15 mouse cellular contexts compared by ENCODE assay signal in the genomic region with DNA sequence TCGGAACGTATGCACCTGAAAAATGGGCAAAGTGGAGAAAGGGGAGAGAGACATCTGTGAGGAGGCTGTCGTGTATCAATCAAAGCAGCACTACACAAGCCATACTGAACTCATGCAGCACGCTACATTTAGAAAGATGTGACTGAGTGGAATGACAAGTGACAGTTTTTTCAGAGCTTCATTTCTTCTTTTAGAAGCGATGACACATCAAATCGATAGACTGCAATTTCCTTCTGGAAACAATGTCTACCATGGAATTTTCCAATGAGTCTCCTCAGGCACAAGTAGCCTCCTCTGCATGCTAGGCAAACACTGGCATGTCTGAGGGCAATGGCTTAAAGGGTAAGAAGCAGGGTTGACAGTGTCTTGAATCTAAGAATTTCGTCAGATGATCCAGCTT. TPM values are rescaled to one million over a fixed set of nuclear protein-coding genes. Genes with fewer than 3 reads are reported as not detected.
"Had no signal": no experiment of that assay in that cellular context is flagged by ENCODE, and none has a peak within 500 bp of the region (broad histone marks: within the 10 kb centered on the region; RNA-seq: fewer than 3 reads in every experiment).

No protein-coding gene starts in this region.

- DNase-seq: kidney, adult 2 months; kidney, postnatal 25 days; liver, embryonic 13.5 days; lung, embryonic 14.5 days; midbrain, embryonic 14.5 days; right cerebral cortex, postnatal 14 days; right cerebral cortex, postnatal 4 days; thymus, postnatal 25 days had no signal

- H3K27ac ChIP-seq: kidney, postnatal 0 days; liver, embryonic 13.5 days; macrophage; stomach, postnatal 0 days had no signal

- H3K4me3 ChIP-seq: liver, embryonic 13.5 days had no signal

- H3K4me1 ChIP-seq: liver, embryonic 13.5 days had no signal

- ATAC-seq: lung, postnatal 0 days had no signal

RNA-seq across cellular contexts. Expression of a gene that starts 51.7 kb away (rescaled TPM):
- total RNA-seq: liver, adult 2 months; megakaryocyte, adult 5-6 weeks had no signal
- polyA plus RNA-seq: kidney, adult 2 months; large intestine, adult 2 months; liver, adult 2 months; macrophage had no signal
